Mouse (Mus musculus) urinary bladder, postnatal 14 days (tissue): ENCODE measurements at regions not wholly inside any gene's neighbourhood (a gene's known extent, or its start where the extent isn't known, plus 50 kb on each side); places are given as distances from the start of the nearest gene placed in this dataset.

ENCODE experiments used
- DNase-seq: peaks from one replicate; pipeline ENCODE4 v3.0.0; 2021; ENCODE audit warnings: low spot score

- no peak for DNase-seq
Observed at GRCm38 (mm10) chr8:9048116-9048515, 357.8 kb upstream of the Arglu1 start.

GRCm38 (mm10) chr8:9042835-9043792, 352.8 kb upstream of the Arglu1 start:
- DNase-seq, result no peak

- no peak for DNase-seq
Observed at GRCm38 (mm10) chr8:9029156-9029555, 338.8 kb upstream of the Arglu1 start.

- DNase-seq, result no peak
Observed at GRCm38 (mm10) chr8:9027672-9028071, 337.4 kb upstream of the Arglu1 start.

GRCm38 (mm10) chr8:9025872-9026271, 335.6 kb upstream of the Arglu1 start:
- no peak for DNase-seq

- no peak for DNase-seq
Observed at GRCm38 (mm10) chr8:9025378-9025777, 335.1 kb upstream of the Arglu1 start.

- no peak for DNase-seq
Observed at GRCm38 (mm10) chr8:9020744-9021143, 330.4 kb upstream of the Arglu1 start.

GRCm38 (mm10) chr8:9020180-9020579, 329.9 kb upstream of the Arglu1 start:
- DNase-seq, result no peak

- no peak for DNase-seq
Observed at GRCm38 (mm10) chr8:9011785-9012510, 321.6 kb upstream of the Arglu1 start.

- DNase-seq, result no peak
Observed at GRCm38 (mm10) chr8:9008006-9008780, 317.9 kb upstream of the Arglu1 start.

- no peak for DNase-seq
Observed at GRCm38 (mm10) chr8:8999914-9000313, 309.6 kb upstream of the Arglu1 start.

GRCm38 (mm10) chr8:8997621-8998020, 307.3 kb upstream of the Arglu1 start:
- no peak for DNase-seq

- DNase-seq, result peak; percentile 10
Observed at GRCm38 (mm10) chr8:8994596-8995189, 304.4 kb upstream of the Arglu1 start.

GRCm38 (mm10) chr8:8994008-8994407, 303.7 kb upstream of the Arglu1 start:
- no peak for DNase-seq

- peak; percentile 89 for DNase-seq
Observed at GRCm38 (mm10) chr8:8992461-8993032, 302.2 kb upstream of the Arglu1 start.

- DNase-seq, result no peak
Observed at GRCm38 (mm10) chr8:8991026-8991425, 300.7 kb upstream of the Arglu1 start.

- no peak for DNase-seq
Observed at GRCm38 (mm10) chr8:8986068-8986467, 295.7 kb upstream of the Arglu1 start.

GRCm38 (mm10) chr8:8985395-8985794, 295.1 kb upstream of the Arglu1 start:
- DNase-seq, result no peak

- DNase-seq, result no peak
Observed at GRCm38 (mm10) chr8:8984829-8985251, 294.5 kb upstream of the Arglu1 start.

- no peak for DNase-seq
Observed at GRCm38 (mm10) chr8:8984159-8984828, 294.0 kb upstream of the Arglu1 start.

GRCm38 (mm10) chr8:8983133-8983661, 292.9 kb upstream of the Arglu1 start:
- DNase-seq, result no peak
